Mouse (Mus musculus): Measurements from ENCODE around the gene Mvb12a.

Gene Mvb12a

DNA sequence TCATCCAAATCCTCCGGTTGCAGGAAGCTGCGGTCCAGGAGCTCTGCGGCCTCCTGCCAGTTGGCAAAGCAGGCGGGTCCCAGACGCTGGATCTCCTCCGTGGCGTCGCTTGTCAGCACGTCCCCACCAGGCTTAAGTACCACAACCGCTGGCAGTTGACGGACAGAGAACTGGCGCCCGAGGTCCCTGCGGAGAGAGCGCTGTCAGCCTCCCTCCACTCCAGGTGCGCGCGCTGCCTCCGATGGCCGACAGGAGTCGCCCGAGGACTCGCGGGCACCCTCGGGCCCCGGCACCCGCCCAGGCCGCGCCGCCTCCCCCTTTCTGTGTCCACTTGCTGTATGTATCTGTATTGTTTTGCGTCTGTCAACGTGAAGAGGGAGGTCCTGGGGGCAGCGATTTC, 20.0 kb downstream of the Mvb12a start:
- DNase-seq (ENCODE audit: low spot score in 2 of 2) = peak; percentile 55 to 77

DNA sequence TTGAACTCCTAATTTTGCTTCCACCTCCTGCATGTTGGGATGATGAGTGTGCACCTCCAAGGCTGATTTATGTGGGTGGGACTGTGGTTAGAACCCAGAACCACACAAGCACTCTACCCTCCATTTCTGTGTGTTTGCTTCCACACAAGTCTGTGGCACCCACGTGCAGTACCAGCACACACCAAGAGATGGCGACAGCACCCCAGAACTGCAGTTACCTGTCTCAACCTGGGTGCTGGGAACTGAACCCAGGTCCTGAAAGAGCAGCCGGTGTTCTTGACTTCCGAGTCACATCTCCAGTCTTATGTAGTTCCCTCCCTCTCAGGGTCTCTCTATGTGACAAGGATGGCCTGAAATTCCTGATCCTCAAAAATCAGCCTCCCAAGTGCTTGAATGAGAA, 21.3 kb downstream of the Mvb12a start:
- no peak for DNase-seq (ENCODE audit: low spot score in 2 of 2)

DNA sequence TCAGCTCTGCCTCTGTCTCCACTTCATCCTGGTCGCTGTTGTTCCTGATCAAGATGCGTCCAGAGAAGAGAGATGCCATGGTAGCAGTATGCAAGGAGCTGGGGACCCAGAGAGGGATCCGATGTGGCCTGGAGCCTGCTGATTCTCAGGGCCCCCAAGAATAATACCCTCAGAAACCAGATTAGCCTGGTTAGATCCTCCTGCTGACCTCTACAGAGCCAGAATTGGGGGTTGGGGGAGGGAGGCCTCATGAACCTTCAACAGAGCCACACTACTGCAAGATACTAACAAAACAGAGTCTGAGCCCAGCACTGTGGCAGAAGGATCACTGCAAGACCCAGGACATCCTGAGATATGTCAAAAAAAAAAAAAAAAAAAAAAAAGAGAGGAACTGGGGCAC, 23.8 kb downstream of the Mvb12a start, which contains the start of gene Nxnl1:
Gene Nxnl1, minus strand, starts transcription at position 101 of the 400 bp plus-strand sequence.
- no peak for DNase-seq (ENCODE audit: low spot score in 2 of 2)

DNA sequence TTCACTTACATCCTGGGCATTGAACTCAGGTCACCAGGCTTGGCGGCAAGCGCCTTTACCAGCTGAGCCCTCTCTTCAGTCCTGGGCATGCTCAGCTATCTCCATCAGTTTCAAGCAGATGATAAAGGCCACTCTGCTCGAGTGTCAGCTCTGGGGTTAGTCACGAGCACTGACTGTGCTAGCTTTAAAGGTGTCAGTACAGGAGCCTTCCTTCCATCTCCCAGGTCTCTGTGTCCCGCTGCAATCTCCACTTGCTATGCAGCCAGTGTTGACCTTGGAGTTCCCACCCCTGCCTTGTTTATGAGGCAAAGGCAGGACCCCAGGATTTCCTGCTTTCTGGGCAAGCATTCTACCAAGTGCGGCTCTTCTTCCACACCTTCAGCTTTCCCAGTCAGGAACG, 24.9 kb downstream of the Mvb12a start:
- no peak for DNase-seq (ENCODE audit: low spot score in 2 of 2)

DNA sequence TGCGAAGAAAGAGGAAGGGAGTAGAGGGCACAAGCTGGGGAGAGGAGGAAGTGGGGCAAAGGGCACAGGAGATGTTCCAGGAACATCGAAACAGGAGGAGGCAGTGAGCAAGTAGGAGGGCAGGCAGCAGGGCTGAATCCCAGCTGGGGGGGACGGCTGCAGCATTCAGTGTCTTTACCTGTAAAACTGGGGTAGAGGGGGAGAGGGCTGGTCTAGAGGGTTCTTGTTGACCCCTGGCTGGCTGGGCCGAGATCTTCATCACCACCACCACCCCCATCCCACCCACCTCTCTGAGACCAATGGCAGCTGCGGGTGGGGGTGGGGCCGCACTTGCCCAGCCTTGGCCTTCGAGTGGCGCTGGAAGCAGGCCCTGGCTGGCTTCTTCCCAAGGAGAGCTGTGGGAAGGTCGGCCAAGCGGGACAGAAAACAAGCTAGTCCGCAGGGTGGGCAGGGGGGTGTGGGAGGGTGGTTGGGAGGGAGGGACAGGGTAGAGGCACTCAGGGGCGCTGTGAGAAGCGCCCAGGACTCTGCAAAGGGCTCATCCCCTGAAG, 25.7 kb downstream of the Mvb12a start, which contains the start of gene Slc27a1:
Gene Slc27a1, plus strand, starts transcription at position 496 of the 551 bp plus-strand sequence.
- peak; percentile 87 to 89 for DNase-seq (ENCODE audit: low spot score in 2 of 2)

DNA sequence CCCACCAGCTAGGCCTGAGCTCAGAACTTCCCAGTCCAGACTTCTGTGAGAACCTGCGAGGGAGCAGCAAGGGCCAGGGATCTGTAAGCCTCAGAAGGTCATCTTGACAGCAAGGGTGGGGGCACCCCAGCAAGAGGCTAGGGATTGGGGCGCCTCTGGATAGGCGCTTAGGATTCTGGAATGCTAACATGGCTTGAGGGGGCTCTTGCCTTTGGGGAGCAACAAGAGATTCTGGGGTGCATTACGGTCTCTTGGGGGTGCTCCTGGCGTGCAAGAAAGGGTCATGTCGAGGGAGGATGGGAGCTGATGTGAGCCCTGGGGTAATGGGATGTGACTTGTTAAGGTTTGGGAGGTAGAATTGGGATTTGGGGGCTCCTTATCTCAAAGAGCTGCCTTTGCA, 26.2 kb downstream of the Mvb12a start:
- no peak for DNase-seq (ENCODE audit: low spot score in 2 of 2)

DNA sequence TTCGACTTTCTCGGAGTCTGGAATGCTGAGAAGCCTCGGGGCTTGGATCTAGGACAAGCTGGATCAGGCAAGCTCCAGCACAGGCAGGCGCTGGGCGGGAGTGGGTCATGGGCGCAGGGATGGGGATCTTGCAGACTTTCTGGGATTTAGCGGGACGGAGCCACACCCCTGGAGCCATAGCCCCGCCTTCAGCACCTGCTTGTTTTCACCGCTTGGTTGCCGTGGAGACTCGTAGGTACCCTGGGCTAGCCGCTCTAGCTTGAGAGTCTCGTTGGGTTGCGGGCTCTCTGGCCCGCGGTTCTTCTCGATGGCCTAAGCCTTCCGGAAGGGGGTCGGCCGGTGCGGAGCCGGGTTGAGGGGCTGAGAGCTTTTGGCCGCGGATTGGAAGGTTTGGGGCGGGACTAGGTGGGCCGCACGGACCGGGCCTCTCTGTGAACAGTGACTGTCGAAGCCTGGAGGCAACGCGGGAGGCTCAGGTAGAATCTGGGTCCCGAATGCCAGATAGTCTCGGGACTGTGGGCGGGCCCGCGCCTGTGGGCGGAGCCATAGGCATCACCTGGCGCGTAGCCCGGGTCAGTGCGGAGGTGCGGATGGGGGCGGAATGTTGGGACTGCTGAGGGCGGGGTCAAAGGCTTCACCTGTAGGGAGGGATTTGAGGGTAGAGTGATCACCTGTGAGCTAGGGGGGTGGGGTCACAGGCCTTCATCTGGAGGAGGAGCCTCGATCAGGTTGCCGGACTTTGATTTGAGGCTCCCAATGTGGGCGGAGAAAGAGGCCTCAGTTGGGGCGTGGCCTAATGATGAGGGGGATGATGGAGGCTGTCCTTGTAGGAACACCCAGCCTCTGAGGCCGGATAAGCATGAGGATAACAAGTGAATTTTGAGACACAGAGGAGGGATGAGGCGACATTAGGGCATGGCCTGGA, 26.9 kb downstream of the Mvb12a start:
- DNase-seq (ENCODE audit: low spot score in 2 of 2) = peak; percentile 93 to 95

DNA sequence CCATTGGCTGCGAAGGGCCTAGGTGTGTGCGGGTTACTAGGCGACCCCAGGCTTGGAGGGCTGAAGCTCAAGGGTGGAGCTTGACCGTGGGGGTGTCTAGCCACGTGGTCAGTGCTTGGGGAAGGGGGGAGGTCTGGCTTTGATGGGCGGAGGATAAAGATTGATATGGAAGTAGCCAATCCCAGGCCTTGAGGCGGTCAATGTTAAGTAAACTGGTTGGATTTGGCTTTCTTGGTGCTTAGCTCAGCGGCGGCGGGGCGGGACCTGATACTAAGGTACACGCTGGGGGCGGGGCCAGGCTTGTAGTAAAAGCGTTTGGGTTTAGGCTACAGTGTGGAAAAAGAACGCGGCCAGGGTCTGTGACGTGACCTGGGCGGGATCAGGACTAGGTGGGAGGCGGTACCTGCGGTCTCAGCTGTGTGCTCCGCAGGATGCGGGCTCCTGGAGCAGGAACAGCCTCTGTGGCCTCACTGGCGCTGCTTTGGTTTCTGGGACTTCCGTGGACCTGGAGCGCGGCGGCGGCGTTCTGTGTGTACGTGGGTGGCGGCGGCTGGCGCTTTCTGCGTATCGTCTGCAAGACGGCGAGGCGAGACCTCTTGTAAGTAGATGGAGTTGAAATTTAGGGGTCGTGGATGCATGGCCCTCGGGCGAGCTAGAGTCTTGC, 27.7 kb downstream of the Mvb12a start:
- DNase-seq (ENCODE audit: low spot score in 2 of 2) = peak; percentile 97 to 99

DNA sequence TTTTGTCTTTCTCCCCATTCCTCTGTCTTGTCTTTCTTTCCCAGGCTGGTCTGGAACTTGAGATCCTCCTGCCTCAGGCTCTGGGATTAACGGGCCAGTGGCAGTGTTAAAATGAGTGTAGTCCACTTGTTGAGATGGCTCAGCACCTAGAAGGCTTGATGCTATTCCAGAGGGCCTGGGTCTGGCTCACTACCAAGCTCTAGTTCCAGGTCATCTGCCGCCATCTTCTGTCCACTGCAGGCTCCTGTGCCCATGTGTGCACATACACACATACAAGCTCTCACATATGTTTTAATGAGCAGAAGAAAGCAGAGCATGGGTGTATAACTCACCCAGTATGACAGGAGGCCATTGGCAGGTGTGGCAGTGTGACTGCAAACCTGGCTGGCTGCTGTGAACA, 29.4 kb downstream of the Mvb12a start:
- no peak for DNase-seq (ENCODE audit: low spot score in 2 of 2)

DNA sequence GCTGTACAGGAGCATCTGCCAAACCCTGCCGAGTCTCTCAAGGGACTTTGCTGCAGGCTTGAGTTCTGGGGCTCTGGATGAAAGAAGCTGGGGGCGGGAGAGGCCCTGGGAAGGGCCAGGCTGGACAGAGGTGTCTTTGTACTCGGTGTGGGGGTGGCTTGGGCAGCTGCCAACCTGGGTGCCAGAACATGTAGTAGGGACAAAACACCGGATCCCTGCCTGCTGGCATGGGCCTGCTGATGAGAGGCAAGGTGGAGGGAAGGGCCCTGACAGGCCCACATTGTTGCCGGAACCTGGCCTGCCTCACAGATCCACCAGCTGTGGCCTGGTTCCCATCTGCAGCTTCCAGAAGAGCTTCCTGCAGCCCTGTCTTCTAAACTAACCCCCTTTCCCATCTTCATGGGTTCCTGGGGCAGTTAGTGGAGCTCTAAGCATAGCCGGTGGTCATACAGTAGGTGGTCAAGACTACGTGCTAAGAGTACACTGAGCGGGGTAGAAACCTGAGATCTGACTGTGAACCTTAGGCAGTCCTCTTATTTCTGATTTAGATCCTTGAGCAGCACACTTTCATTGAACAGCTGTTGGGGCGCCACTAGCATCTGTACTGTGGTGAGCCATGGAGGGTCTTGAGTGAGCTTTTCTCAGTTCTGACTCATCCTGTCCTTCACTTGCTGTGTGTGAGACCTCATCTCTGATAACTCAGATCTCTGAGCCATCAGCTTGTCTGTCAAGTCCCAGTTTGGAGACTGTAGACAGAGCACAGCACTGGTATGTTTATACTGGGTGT, 30.3 kb downstream of the Mvb12a start:
- DNase-seq (ENCODE audit: low spot score in 2 of 2) = peak; percentile 94 to 95

DNA sequence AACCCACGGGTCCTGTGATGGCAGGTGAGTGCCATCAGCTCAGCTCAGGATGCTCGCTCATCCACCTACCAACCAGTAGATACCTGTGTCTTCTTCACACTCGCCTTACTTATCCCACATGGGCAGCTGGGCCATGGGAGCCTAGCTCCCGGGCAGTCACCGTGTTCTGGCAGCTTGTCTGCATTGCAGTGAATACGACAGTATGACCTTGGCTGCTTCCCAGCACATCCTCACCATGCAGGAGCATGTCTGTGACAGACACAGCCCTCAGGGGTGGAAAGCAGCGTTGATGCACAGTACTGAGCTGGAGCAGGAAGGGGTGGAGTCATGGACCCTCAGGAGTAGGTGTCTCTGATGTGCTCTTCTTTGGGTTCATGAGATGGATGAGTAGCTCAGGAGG, 31.7 kb downstream of the Mvb12a start:
- DNase-seq (ENCODE audit: low spot score in 2 of 2) = no peak

DNA sequence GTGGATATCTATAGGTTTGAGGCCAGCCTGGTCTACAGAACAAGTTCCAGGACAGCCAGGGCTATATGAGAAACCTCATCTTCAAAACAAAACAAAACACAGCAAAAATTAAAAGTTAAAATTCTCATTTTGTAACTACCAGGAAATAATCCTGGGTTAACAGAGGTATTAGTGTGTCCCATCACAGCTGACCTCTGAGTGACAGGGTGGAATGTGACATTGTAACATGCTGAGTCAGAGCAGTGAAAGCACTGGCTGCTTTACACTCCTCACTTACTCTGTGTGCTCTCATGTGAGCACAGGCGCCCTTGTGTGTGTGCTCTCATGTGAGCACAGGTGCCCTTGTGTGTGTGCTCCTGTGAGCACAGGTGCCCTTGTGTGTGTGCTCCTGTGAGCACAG, 32.3 kb downstream of the Mvb12a start:
- DNase-seq (ENCODE audit: low spot score in 2 of 2) = no peak

DNA sequence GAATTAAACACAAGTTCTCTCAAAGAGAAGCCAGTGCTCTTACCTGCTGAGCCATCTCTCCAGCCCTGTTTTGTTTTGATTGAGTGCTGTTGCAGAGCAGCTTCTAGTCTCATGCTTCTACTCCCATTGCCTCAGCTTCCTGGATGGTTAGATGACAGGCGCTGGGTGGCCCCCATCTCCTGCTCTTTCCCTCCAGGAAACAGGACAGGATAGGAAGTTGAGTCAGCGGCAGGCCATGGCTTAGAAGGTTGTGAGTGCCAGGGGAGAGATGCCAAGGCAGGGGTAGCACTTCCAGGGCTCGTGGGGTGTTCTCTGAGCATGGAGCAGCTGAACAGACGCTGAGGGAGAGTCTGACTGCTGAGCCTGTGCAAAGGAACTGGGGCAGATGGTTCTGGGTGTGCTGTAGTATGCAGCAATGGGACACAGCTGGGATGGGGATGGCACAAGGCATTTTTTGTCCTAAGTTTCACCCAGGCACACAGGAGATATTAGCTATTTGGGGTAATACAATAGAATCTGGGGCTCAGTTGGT, 35.2 kb downstream of the Mvb12a start:
- no peak for DNase-seq (ENCODE audit: low spot score in 2 of 2)

DNA sequence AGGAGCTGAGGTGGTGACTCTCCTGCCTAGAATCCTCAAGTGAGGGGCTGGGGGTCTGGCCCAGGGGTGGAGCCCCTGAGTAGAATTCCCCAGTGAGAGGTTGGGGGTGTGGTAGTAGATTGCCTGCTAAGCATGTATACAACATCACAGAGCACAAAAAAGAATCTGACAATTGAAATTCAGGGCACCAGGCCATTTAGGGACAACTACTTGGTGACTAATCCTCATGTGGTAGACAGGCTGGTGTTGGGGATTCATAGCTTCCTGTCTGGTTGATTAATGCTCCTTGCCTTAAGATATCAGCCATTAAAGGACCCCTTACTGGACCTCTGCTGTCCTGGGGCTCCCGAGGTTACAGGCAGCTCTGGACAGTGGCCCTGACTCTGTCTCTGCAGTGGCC, 36.3 kb downstream of the Mvb12a start:
- DNase-seq (ENCODE audit: low spot score in 2 of 2) = no peak

DNA sequence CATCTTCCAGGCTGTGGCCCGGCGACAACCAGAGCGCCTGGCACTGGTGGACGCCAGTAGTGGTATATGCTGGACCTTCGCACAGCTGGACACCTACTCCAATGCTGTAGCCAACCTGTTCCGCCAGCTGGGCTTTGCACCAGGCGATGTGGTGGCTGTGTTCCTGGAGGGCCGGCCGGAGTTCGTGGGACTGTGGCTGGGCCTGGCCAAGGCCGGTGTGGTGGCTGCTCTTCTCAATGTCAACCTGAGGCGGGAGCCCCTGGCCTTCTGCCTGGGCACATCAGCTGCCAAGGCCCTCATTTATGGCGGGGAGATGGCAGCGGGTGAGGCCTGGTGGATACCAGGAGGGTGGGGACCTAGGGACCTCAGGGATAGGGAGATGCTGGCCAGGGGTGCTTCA, 36.8 kb downstream of the Mvb12a start:
- DNase-seq (ENCODE audit: low spot score in 2 of 2) = no peak

DNA sequence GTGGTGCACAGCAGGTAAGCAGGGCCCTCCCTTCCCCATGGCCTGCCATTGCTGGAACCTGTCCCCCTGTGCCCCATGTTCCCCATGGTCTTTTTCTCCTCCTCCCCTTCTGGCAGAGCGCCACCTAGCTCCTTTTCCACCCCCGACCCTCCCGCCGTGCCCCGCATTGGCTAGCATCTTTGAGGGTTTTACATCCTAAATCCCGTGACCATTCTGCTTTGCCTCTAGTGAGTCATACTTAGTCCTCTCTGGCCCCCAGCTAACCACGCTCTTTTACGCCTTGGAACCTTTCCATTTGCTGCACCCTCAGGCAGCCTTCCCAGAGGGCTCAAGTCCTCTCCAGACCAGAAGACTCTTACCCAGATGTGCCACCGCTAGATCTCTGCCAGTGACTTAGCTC, 37.5 kb downstream of the Mvb12a start:
- no peak for DNase-seq (ENCODE audit: low spot score in 2 of 2)

DNA sequence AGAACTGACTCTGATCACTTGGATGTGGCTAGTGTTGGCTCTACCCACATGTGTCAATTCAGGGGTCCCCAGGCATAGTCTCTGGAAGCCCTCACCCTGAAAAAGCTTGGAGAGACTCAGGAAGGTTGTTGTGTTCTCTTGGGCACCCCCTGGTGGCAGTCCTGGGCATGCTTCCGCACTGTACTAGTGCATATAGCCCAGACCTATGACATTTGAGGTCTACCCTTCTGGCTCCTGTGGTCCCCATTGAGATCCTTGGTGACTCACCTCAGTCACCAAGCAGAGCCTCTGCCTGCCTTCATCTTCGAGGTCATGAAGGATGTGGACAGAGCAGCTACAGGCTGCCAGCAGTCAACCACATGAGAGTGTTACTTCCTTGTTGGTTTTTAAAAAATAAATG, 44.2 kb downstream of the Mvb12a start:
- peak; percentile 64 to 76 for DNase-seq (ENCODE audit: low spot score in 2 of 2)

DNA sequence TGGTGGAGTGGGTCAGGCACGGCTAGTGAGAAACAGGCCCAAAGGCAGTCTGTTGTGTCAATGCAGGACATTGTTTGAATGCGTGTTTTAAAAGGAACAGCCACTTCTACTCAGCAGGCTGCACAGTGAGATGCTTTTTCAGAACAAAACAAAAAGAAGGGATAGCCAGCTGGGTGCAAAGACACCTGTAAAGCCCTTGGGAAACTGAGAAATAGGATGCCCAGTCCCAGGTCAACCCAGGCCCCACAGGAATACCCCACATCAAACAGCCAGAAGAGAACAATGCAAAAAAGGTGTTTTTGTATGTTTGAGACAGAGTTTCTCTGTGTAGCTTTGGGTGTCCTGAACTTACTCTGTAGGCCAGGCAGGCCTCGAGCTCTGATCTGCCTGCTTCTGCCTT, 46.0 kb downstream of the Mvb12a start:
- no peak for DNase-seq (ENCODE audit: low spot score in 2 of 2)

DNA sequence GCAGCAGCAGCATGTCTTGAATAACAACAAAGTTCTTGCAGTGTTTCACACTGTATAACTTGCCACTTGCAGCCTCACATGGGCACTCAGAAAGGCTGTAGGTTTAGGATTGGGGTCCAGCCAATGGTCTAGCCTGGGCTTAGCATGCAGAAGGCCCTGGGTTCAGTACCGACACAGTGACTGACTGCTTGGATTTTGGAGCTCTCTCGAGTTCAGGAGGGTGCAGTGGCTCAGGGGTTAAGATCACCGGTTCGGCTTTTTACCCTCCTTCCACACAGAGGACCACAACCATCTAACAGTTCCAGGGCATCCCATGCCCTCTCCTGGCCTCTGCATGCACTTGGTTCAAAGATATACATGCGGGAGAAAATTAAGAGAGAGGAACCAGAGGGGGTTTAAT, 48.3 kb downstream of the Mvb12a start:
- DNase-seq (ENCODE audit: low spot score in 2 of 2) = no peak

DNA sequence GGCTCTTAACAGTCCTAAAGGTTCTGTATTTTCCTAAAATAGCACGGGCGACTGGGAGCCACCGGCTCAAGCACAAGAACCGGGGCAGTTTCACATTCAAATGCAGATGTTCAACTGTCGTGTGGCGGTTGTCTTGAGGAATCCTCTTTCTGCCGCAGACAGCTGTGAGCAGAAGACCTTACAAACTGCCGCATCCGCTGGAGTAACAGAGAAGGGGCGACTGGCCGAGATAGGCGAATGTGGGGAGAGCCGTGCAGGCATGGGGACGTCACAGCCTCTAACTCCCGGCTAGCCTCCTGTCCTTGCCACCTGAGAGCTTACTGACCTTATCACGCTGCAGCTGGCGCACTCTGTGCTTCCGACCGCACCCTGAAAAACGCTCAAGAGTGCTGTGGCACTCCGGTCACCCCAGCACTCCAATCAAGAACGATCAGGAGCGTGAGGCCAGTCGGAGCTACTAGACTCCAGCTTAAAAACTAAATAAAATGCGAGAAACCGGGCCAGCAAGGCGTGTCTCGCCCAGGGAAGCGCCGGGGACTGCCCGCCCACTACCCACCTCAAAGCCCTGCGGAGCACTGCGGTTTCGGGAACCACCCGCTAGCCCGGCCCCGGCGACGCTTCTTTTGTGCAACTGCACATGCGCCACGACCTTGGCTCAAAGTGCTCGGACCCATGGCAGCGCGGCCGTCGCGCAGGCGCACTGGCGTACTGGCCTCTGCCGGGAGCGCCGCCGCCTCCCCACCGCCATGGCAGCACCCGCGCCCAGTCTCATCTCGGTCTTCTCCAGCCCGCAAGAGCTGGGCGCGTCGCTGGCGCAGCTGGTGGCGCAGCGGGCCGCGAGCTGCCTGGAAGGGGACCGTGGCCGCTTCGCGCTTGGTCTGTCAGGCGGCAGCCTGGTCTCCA, 49.0 kb downstream of the Mvb12a start, which contains the start of gene Pgls:
Gene Pgls, plus strand, starts transcription at position 706 of the 903 bp plus-strand sequence.
- peak; percentile 97 to 98 for DNase-seq (ENCODE audit: low spot score in 2 of 2)

Data from right cerebral cortex, postnatal 10 days (tissue).